Mouse (Mus musculus): ENCODE measurements around the gene Gm49373. TPM values are rescaled to one million over a fixed set of nuclear protein-coding genes. Genes with fewer than 3 reads are reported as not detected.

Gene Gm49373
- polyA plus RNA-seq, 1 experiment from 2014 or later = 0.15 TPM

GRCm38 (mm10) chr9:21036666-21037065 is 36.2 kb downstream of the Gm49373 start:
- no peaks in the 10 kb centered on the region for H3K27me3 ChIP-seq
- DNase-seq (ENCODE audit: low read depth, low spot score) (no peak), ATAC-seq (no peak)
- ChIA-PET CTCF (no interaction called here), POLR2A (no interaction called here)
- no peak for TF ChIP-seq CTCF (IDR thresholded peaks at IDR 0.05)
- in situ Hi-C loops (cut with MboI; ENCODE audit: low pct_unique_long_range_greater_than_20kb) = no loop called here

DNA sequence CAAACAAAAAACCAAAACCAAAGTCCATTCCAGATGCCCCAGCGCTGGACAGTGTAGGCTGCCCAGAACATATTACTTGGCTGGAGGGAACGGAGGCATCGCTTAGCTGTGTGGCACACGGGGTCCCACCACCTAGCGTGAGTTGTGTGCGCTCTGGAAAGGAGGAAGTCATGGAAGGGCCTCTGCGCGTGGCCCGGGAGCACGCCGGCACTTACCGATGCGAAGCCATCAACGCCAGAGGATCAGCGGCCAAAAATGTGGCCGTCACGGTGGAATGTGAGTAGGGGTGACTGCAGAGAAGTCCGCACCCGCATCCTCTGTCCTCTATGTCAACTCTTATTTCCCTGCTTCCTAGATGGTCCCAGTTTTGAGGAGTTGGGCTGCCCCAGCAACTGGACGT is 36.7 kb downstream of the Gm49373 start:
- TF ChIP-seq CTCF (IDR thresholded peaks at IDR 0.05) = no peak
- in situ Hi-C loops (cut with MboI; ENCODE audit: low pct_unique_long_range_greater_than_20kb) = no loop called here
- ATAC-seq (no peak), DNase-seq (ENCODE audit: low read depth, low spot score) (no peak)
- H3K27me3 ChIP-seq = no peaks in the 10 kb centered on the region
- POLR2A ChIA-PET = no interaction called here
- CTCF ChIA-PET = no interaction called here

- CTCF ChIA-PET = no interaction called here
- no peak for ATAC-seq
- DNase-seq (ENCODE audit: low read depth, low spot score) = no peak
- no peak for TF ChIP-seq CTCF (IDR thresholded peaks at IDR 0.05)
- H3K27me3 ChIP-seq = no peaks in the 10 kb centered on the region
- in situ Hi-C loops (cut with MboI; ENCODE audit: low pct_unique_long_range_greater_than_20kb) = no loop called here
- POLR2A ChIA-PET = no interaction called here
These were observed 37.3 kb downstream of the Gm49373 start for GRCm38 (mm10) chr9:21035586-21035985.

GRCm38 (mm10) chr9:21034481-21035085 is 38.3 kb downstream of the Gm49373 start:
- ChIA-PET CTCF (no interaction called here), POLR2A (no interaction called here)
- H3K27me3 ChIP-seq = no peaks in the 10 kb centered on the region
- DNase-seq (ENCODE audit: low read depth, low spot score) (no peak), ATAC-seq (no peak)
- in situ Hi-C loops (cut with MboI; ENCODE audit: low pct_unique_long_range_greater_than_20kb) = loop anchor here (5.0 kb wide), 2 partner anchors 38 to 98 kb away; partner anchors contain the start of genes Fdx1l, Gm49373 and Tyk2
- no peak for TF ChIP-seq CTCF (IDR thresholded peaks at IDR 0.05)

- CTCF ChIA-PET = interaction anchor here (1.5 kb wide), 1 partner anchor 104 kb away, joined by 6 read pairs; no protein-coding TSS in a partner anchor
- no peak for TF ChIP-seq CTCF (IDR thresholded peaks at IDR 0.05)
- POLR2A ChIA-PET = interaction anchor here (0.6 to 1.0 kb wide), 2 partner anchors 33 to 82 kb away, joined by 3 read pairs; no protein-coding TSS in a partner anchor
- H3K27me3 ChIP-seq = no peaks in the 10 kb centered on the region
- in situ Hi-C loops (cut with MboI; ENCODE audit: low pct_unique_long_range_greater_than_20kb) = loop anchor here (5.0 kb wide), 2 partner anchors 39 to 99 kb away; partner anchors contain the start of genes Fdx1l, Gm49373 and Tyk2
- DNase-seq (ENCODE audit: low read depth, low spot score) (peak; percentile 48), ATAC-seq (peak; percentile 55)
These were observed 39.8 kb downstream of the Gm49373 start for GRCm38 (mm10) chr9:21033136-21033535.

- DNase-seq (ENCODE audit: low read depth, low spot score) (no peak), ATAC-seq (no peak)
- H3K27me3 ChIP-seq = no peaks in the 10 kb centered on the region
- ChIA-PET POLR2A (no interaction called here), CTCF (interaction anchor here (1.5 kb wide), 1 partner anchor 105 kb away, joined by 6 read pairs; no protein-coding TSS in a partner anchor)
- in situ Hi-C loops (cut with MboI; ENCODE audit: low pct_unique_long_range_greater_than_20kb) = loop anchor here (5.0 kb wide), 2 partner anchors 40 to 100 kb away; partner anchors contain the start of genes Fdx1l, Gm49373 and Tyk2
- TF ChIP-seq CTCF (IDR thresholded peaks at IDR 0.05) = no peak
These were observed 40.4 kb downstream of the Gm49373 start for GRCm38 (mm10) chr9:21032491-21032890.

DNA sequence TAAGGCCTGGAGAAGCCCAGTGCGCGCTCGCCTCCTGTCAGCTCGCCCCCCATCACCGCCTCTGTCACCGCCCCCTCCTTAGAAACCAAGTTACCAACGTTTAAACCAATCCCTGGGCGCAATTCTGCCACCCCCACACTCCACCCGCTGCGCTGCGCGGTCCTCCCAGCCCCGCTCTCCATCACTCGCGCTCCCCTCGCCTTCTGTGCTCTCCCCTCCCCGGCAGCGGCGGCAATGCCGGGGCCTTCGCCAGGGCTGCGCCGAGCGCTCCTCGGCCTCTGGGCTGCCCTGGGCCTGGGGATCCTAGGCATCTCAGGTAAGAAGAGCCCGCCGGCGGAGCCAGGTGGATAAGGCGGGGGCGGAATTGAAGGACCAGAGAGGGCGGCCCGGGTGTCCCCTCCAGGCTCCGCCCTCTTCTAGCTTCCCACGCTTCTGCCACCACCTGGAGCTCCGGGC is 41.0 kb downstream of the Gm49373 start, which contains the start of gene Icam5:
Gene Icam5, plus strand, starts transcription at position 178 of the 456 bp plus-strand sequence.
- no peak for TF ChIP-seq CTCF (IDR thresholded peaks at IDR 0.05)
- in situ Hi-C loops (cut with MboI; ENCODE audit: low pct_unique_long_range_greater_than_20kb) = loop anchor here (5.0 kb wide), 2 partner anchors 40 to 100 kb away; partner anchors contain the start of genes Fdx1l, Gm49373 and Tyk2
- ChIA-PET CTCF (interaction anchor here (1.8 kb wide), 2 partner anchors 106 to 133 kb away, joined by 5 to 8 read pairs; partner anchors contain the start of gene Eif3g), POLR2A (no interaction called here)
- ATAC-seq (peak; percentile 2), DNase-seq (ENCODE audit: low read depth, low spot score) (no peak)
- no peaks in the 10 kb centered on the region for H3K27me3 ChIP-seq

- in situ Hi-C loops (cut with MboI; ENCODE audit: low pct_unique_long_range_greater_than_20kb) = loop anchor here (5.0 kb wide), 2 partner anchors 41 to 101 kb away; partner anchors contain the start of genes Fdx1l, Gm49373 and Tyk2
- no peaks in the 10 kb centered on the region for H3K27me3 ChIP-seq
- no peak for TF ChIP-seq CTCF (IDR thresholded peaks at IDR 0.05)
- ChIA-PET POLR2A (interaction anchor here (0.7 to 1.4 kb wide), 2 partner anchors 133 to 193 kb away, joined by 6 read pairs; partner anchors contain the start of gene Eif3g), CTCF (interaction anchor here (0.9 to 1.9 kb wide), 9 partner anchors 19 to 133 kb away, joined by 3 to 8 read pairs (median 6); partner anchors contain the start of genes Eif3g, Fdx1l and Gm49373)
- DNase-seq (ENCODE audit: low read depth, low spot score) (no peak), ATAC-seq (peak; percentile 22)
These were observed 41.5 kb downstream of the Gm49373 start for GRCm38 (mm10) chr9:21031251-21031895.

- POLR2A ChIA-PET = interaction anchor here (0.7 to 1.4 kb wide), 2 partner anchors 132 to 193 kb away, joined by 6 read pairs; partner anchors contain the start of gene Eif3g
- no peak for TF ChIP-seq CTCF (IDR thresholded peaks at IDR 0.05)
- in situ Hi-C loops (cut with MboI; ENCODE audit: low pct_unique_long_range_greater_than_20kb) = loop anchor here (5.0 kb wide), 2 partner anchors 41 to 101 kb away; partner anchors contain the start of genes Fdx1l, Gm49373 and Tyk2
- DNase-seq (ENCODE audit: low read depth, low spot score) (peak; percentile 83), ATAC-seq (peak; percentile 54)
- no peaks in the 10 kb centered on the region for H3K27me3 ChIP-seq
- CTCF ChIA-PET = interaction anchor here (0.8 to 1.9 kb wide), 11 partner anchors 11 to 132 kb away, joined by 3 to 8 read pairs (median 5); partner anchors contain the start of genes Eif3g, Fdx1l and Gm49373
These were observed 42.1 kb downstream of the Gm49373 start for GRCm38 (mm10) chr9:21030781-21031250.

GRCm38 (mm10) chr9:21030055-21030600 is 42.8 kb downstream of the Gm49373 start:
- in situ Hi-C loops (cut with MboI; ENCODE audit: low pct_unique_long_range_greater_than_20kb) = loop anchor here (5.0 kb wide), 2 partner anchors 42 to 102 kb away; partner anchors contain the start of genes Fdx1l, Gm49373 and Tyk2
- ATAC-seq = no peak
- no peaks in the 10 kb centered on the region for H3K27me3 ChIP-seq
- no peak for DNase-seq (ENCODE audit: low read depth, low spot score)
- ChIA-PET POLR2A (interaction anchor here (1.1 to 1.4 kb wide), 2 partner anchors 23 to 131 kb away, joined by 3 to 6 read pairs; partner anchors contain the start of gene Eif3g), CTCF (interaction anchor here (0.8 to 1.9 kb wide), 14 partner anchors 10 to 131 kb away, joined by 3 to 8 read pairs (median 4); partner anchors contain the start of genes Eif3g, Fdx1l and Gm49373)
- no peak for TF ChIP-seq CTCF (IDR thresholded peaks at IDR 0.05)
